ENCODE assay signal across 8 mouse cellular contexts in genomic region chr3:106482281-106483081, GRCm38 (mm10). TPM values are rescaled to one million over a fixed set of nuclear protein-coding genes. Genes with fewer than 3 reads are reported as not detected.
DNase-seq lines count a peak whose midpoint lies in the region; ATAC-seq and TF ChIP-seq lines count a peak whose summit lies in the region.

Gene Dennd2d, plus strand, starts transcription at chr3:106482405.

- no peaks in the 10 kb centered on the region for H3K9me3 ChIP-seq in heart, embryonic 13.5 days

- H3K36me3 ChIP-seq in heart, embryonic 13.5 days = no peaks in the 10 kb centered on the region
- no peaks in the 10 kb centered on the region for H3K36me3 ChIP-seq in macrophage (ENCODE audit: inconsistent target)
- no peaks in the 10 kb centered on the region for H3K36me3 ChIP-seq in spleen, adult 2 months (ENCODE audit: control insufficient read depth, insufficient read depth, low read length)

- WGBS in heart, embryonic 13.5 days = 1% methylated on average over 44 of the region's 44 CpGs
- WGBS in macrophage (ENCODE audit: missing documents) = 1% methylated on average over 44 of the region's 44 CpGs
- WGBS in spleen, adult 2 months = under 1% methylated on average over 44 of the region's 44 CpGs

- no peaks in the 10 kb centered on the region for H3K27me3 ChIP-seq in heart, embryonic 13.5 days (replicated peaks)
- no peaks in the 10 kb centered on the region for H3K27me3 ChIP-seq in spleen, adult 2 months (ENCODE audit: control insufficient read depth, insufficient read depth, low read length)

- peak; percentile 35 for TF ChIP-seq POLR2A in spleen, adult 2 months (IDR thresholded peaks at IDR 0.05; ENCODE audit: low read depth, low read length)

- H3K4me1 ChIP-seq in heart, embryonic 13.5 days = peaks cover 11% of the 10 kb centered on the region
- H3K4me1 ChIP-seq in spleen, adult 2 months (ENCODE audit: control insufficient read depth, insufficient read depth, insufficient read length) = peaks cover 4% of the 10 kb centered on the region; the same call in 1 of the 2 replicates

- H3K79me2 ChIP-seq in macrophage (ENCODE audit: inconsistent target) = no peaks in the 10 kb centered on the region

- peak within 1 kb of the TSS; percentile 70 for H3K4me3 ChIP-seq in heart, embryonic 13.5 days
- H3K4me3 ChIP-seq in macrophage (ENCODE audit: inconsistent target) = peak within 1 kb of the TSS; percentile 58
- peak within 1 kb of the TSS; percentile 65 for H3K4me3 ChIP-seq in spleen, adult 2 months (ENCODE audit: extremely low read depth, insufficient read depth, insufficient read length)

- TF ChIP-seq CTCF in spleen, adult 2 months (IDR thresholded peaks at IDR 0.05; ENCODE audit: extremely low read depth, insufficient read depth, insufficient read length, insufficient replicate concordance) = peak; percentile 36; the same call in 1 of the 2 replicates

- H3K4me2 ChIP-seq in heart, embryonic 13.5 days = peak within 1 kb of the TSS; percentile 96

- ATAC-seq in heart, embryonic 13.5 days (ENCODE audit: extremely low read depth, insufficient number of reproducible peaks, low FRiP score, low TSS enrichment) = peak; percentile 42; the same call in 1 of the 2 replicates

- DNase-seq in cerebellum, postnatal 14 days = peak; percentile 7 to 13
- DNase-seq in cerebellum, postnatal 4 days (ENCODE audit: low spot score in 2 of 2) = no peak
- peak; percentile 62 to 69 for DNase-seq in adrenal gland, postnatal 36 days
- DNase-seq in kidney, postnatal 10 days = peak; percentile 72
- DNase-seq in spleen, adult 2 months (ENCODE audit: low read depth in 1 of 2, low spot score in 2 of 2) = peak in 1 of 2 experiments; percentile 84
- no peak for DNase-seq in frontal cortex, postnatal 36 days (ENCODE audit: low spot score in 2 of 2)

- H3K27ac ChIP-seq in heart, embryonic 13.5 days (replicated peaks) = no peak within 1 kb of the TSS
- H3K27ac ChIP-seq in macrophage = peak within 1 kb of the TSS; percentile 44; the same call in 1 of the 2 replicates
- H3K27ac ChIP-seq in spleen, adult 2 months (ENCODE audit: insufficient read depth, low read length) = peak within 1 kb of the TSS; percentile 83

- H3K9ac ChIP-seq in heart, embryonic 13.5 days = peak within 1 kb of the TSS; percentile 77

RNA-seq across cellular contexts. Expression of gene Dennd2d, which starts in this region (rescaled TPM):
- 1 to 10 TPM; 2.5 to 4.8 TPM for total RNA-seq in adrenal gland, postnatal 36 days (2021)
- polyA plus RNA-seq in heart, embryonic 13.5 days (2015; fragmentation: Nextera tagmentation; extraction: Ambion mirVana) = 1.7 and 1.9 TPM in 2 replicates
- 10 to 100 TPM in 16 of 26 experiments, 1 to 10 TPM in 10; 4.3 to 28.8 (median 12.2) TPM for total RNA-seq in macrophage (2018; cell fraction: chromatin; rRNA removed)
- 1 to 10 TPM; 1.1 to 4.2 (median 2.2) TPM for total RNA-seq in macrophage (2018; cell fraction: cytosol; rRNA removed)
- total RNA-seq in macrophage (2018; cell fraction: nucleus; rRNA removed) = 10 to 100 TPM in 11 of 26 experiments, 1 to 10 TPM in 15; 4.2 to 18.6 (median 8.6) TPM
- polyA plus RNA-seq in macrophage (2018) = 1.8 to 2.7 TPM (median 2.1 TPM) in 3 replicates
- 30.9 and 34.4 TPM in 2 replicates for polyA plus RNA-seq in spleen, adult 2 months (2012; rRNA removed)

Comparison
In these comparisons a context has a peak if more than half of its experiments do, and no peak if none do; other contexts are left out.
1. DNase-seq: peak in cerebellum, postnatal 14 days (2 of 2), adrenal gland, postnatal 36 days (2 of 2) and kidney, postnatal 10 days (single experiment); none in cerebellum, postnatal 4 days (0 of 2) and frontal cortex, postnatal 36 days (0 of 2).
2. Peak in every context shown above with its lines, with median percentiles within 50 percentile points of each other: H3K4me3 ChIP-seq.